Mouse (Mus musculus): ENCODE measurements around the gene Dtnbp1. TPM values are rescaled to one million over a fixed set of nuclear protein-coding genes. Genes with fewer than 3 reads are reported as not detected.
A peak's percentile ranks its signal among the peaks of the same experiment; 100 is the strongest.

The Dtnbp1 gene
- polyA plus RNA-seq, 1 experiment: 109 TPM

DNA sequence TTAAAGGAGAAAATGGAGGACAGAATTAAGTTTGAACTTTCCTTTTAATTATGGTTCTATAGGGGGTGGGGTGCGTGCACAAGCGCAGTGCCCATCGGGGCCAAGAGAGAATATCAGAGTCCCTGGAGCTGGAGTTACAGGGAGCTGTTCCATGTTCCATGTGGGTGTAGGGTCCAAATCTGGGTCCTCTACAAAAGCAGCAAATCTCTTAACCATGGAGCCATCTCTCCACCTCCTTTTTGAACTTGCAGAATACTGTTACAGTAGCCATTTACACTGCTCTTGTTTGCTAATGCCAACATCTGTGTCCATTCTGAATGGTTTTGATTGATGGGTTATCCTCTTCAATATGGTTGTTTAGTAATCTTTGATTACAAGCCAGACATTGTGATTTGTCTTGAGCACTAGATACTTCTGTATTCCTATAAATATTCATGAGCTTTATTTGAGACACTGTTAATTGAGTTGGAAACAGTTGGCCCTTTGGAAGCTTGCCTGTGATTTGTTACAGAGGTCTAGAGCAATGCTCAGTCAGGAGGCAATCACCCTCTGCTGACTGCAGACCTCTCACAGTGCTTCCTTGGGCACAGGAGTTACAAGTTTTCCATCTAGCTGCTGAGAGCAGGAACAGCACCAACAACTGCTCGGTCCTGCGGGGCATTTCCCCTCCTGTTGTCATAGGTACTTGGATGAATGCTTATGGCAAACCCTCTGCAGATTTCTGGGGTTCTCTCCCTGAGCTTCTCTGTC lies 41.2 kb downstream of the Dtnbp1 start:
- H3K27me3 ChIP-seq (ENCODE audit: control insufficient read depth, insufficient read depth, low read length): no peaks in the 10 kb centered on the region
- DNase-seq: peak in 1 of 2 experiments; percentile 35
- TF ChIP-seq CTCF (IDR thresholded peaks at IDR 0.05; ENCODE audit: borderline replicate concordance, insufficient read depth, low read depth, low read length): no peak
- TF ChIP-seq POLR2A (IDR thresholded peaks at IDR 0.05; ENCODE audit: borderline replicate concordance, insufficient read depth, low read length): no peak
- WGBS: 52% methylated on average over 5 of the region's 5 CpGs
- H3K27ac ChIP-seq (ENCODE audit: insufficient read depth, low read length): no peak overlapping the region
- no peak overlapping the region for H3K4me3 ChIP-seq (replicated peaks; ENCODE audit: insufficient read depth, low read depth, low read length)
- peaks cover 5% of the 10 kb centered on the region for H3K4me1 ChIP-seq (ENCODE audit: control insufficient read depth, insufficient read depth, low read length)

DNA sequence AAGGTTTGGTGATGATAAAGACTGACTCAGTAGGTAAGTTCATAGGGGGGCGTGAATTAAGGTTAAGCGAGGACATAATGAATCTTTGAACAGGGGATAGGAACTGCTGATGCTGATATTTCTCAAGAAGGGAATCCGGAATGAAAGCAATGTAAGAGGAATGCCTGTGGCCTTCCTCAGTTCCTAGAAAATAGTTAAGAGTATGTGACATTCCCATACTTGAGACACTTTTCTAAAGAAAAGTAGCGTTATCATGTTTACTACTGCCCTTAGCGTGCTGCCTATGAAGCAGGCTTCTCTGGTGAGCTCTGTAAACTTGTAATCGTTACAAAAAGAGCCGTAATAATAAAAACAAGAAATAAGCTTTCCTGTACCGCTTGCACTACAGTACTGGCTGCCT lies 44.9 kb downstream of the Dtnbp1 start:
- Histone ChIP-seq H3K27me3 (ENCODE audit: control insufficient read depth, insufficient read depth, low read length) (no peaks in the 10 kb centered on the region), H3K4me3 (replicated peaks; ENCODE audit: insufficient read depth, low read depth, low read length) (no peak overlapping the region), H3K27ac (ENCODE audit: insufficient read depth, low read length) (no peak overlapping the region), H3K4me1 (ENCODE audit: control insufficient read depth, insufficient read depth, low read length) (peaks cover 7% of the 10 kb centered on the region)
- 97% methylated on average over 8 of the region's 8 CpGs for WGBS
- DNase-seq: no peak
- TF ChIP-seq CTCF (IDR thresholded peaks at IDR 0.05; ENCODE audit: borderline replicate concordance, insufficient read depth, low read depth, low read length) (no peak), POLR2A (IDR thresholded peaks at IDR 0.05; ENCODE audit: borderline replicate concordance, insufficient read depth, low read length) (no peak)

DNA sequence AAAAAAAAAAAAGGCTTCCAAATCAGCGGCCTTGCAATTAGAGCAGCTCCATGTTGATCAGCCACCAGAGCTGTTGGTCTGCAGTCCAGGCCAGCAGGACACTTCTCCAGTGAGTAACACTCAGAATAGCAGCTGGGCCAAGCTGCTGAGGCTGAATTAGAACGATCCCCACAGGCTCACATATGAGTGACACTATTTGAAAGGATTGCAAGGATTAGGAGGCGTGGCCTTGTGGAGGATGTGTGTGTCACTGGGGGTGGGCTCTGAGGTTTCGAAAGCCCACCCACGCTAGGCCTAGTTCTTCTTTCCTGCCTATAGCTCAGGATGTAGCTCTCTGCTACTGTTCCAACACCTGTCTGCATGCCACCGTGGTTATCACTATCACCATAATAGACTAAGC lies 46.2 kb downstream of the Dtnbp1 start:
- no peaks in the 10 kb centered on the region for H3K27me3 ChIP-seq (ENCODE audit: control insufficient read depth, insufficient read depth, low read length)
- 93% methylated on average over 6 of the region's 6 CpGs for WGBS
- no peak for TF ChIP-seq CTCF (IDR thresholded peaks at IDR 0.05; ENCODE audit: borderline replicate concordance, insufficient read depth, low read depth, low read length)
- TF ChIP-seq POLR2A (IDR thresholded peaks at IDR 0.05; ENCODE audit: borderline replicate concordance, insufficient read depth, low read length): no peak
- H3K4me3 ChIP-seq (replicated peaks; ENCODE audit: insufficient read depth, low read depth, low read length): no peak overlapping the region
- H3K27ac ChIP-seq (ENCODE audit: insufficient read depth, low read length): no peak overlapping the region
- H3K4me1 ChIP-seq (ENCODE audit: control insufficient read depth, insufficient read depth, low read length): peaks cover 2% of the 10 kb centered on the region; the same call in 1 of the 2 replicates
- no peak for DNase-seq

DNA sequence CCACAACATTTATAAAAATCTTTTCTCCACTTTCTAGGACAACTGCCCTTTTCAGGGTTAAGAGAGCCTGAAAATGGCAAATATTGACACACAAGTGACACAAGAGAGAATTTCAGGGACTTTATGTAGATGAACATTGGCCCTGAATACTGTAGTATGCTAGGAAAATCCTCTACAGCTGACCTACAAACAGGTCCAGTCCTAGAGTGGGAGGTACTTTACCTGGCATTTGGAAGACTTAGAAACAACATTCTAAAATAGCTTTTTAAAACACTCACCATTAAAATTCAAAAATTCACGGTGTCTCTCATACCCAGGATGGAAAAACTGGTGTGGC lies 47.7 kb downstream of the Dtnbp1 start:
- 98% methylated on average over 1 of the region's 1 CpGs for WGBS
- no peak for TF ChIP-seq CTCF (IDR thresholded peaks at IDR 0.05; ENCODE audit: borderline replicate concordance, insufficient read depth, low read depth, low read length)
- TF ChIP-seq POLR2A (IDR thresholded peaks at IDR 0.05; ENCODE audit: borderline replicate concordance, insufficient read depth, low read length): no peak
- H3K27me3 ChIP-seq (ENCODE audit: control insufficient read depth, insufficient read depth, low read length): no peaks in the 10 kb centered on the region

DNA sequence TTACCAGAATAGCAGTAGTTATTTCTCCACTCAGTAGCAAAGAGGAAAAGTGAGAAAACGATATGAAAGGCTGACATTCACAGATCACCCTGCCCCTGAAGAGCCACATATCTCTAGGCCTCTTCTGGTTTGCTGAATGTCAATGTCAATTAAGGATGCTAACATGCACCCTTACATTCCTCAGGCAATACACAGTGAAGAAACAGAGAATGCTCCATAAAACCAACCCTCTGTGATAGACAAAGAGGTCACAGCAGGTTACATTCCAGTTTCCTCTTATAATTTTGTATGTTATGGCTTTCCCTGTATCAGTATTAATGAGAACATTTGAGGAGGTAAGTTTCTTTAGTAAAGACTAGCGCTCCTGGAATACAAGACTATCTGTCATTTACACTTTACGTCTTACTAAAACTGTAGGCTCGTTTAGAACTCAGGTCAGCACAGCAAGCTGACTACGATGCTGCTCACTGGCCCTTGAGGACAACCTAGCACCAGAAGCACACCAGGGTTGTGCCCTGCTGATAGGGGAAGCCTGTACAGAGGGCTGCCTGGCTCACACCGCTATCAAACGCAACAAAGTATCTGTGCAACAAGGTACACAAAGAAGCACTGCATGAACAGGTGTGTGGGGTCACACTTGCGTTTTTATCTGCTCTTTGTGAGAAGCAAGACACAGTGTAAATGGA lies 48.3 kb downstream of the Dtnbp1 start:
- H3K4me3 ChIP-seq (replicated peaks; ENCODE audit: insufficient read depth, low read depth, low read length): no peak overlapping the region
- H3K27me3 ChIP-seq (ENCODE audit: control insufficient read depth, insufficient read depth, low read length): no peaks in the 10 kb centered on the region
- 83% methylated on average over 8 of the region's 8 CpGs for WGBS
- H3K4me1 ChIP-seq (ENCODE audit: control insufficient read depth, insufficient read depth, low read length): peaks cover 2% of the 10 kb centered on the region; the same call in 1 of the 2 replicates
- no peak overlapping the region for H3K27ac ChIP-seq (ENCODE audit: insufficient read depth, low read length)
- TF ChIP-seq POLR2A (IDR thresholded peaks at IDR 0.05; ENCODE audit: borderline replicate concordance, insufficient read depth, low read length) (no peak), CTCF (IDR thresholded peaks at IDR 0.05; ENCODE audit: borderline replicate concordance, insufficient read depth, low read depth, low read length) (no peak)
- DNase-seq: no peak

More for the DNA sequence above, 47.7 kb downstream of the Dtnbp1 start:
- H3K27ac ChIP-seq (ENCODE audit: insufficient read depth, low read length): no peak overlapping the region
- H3K4me3 ChIP-seq (replicated peaks; ENCODE audit: insufficient read depth, low read depth, low read length): no peak overlapping the region
- H3K4me1 ChIP-seq (ENCODE audit: control insufficient read depth, insufficient read depth, low read length): peaks cover 2% of the 10 kb centered on the region; the same call in 1 of the 2 replicates
- DNase-seq: no peak

DNA sequence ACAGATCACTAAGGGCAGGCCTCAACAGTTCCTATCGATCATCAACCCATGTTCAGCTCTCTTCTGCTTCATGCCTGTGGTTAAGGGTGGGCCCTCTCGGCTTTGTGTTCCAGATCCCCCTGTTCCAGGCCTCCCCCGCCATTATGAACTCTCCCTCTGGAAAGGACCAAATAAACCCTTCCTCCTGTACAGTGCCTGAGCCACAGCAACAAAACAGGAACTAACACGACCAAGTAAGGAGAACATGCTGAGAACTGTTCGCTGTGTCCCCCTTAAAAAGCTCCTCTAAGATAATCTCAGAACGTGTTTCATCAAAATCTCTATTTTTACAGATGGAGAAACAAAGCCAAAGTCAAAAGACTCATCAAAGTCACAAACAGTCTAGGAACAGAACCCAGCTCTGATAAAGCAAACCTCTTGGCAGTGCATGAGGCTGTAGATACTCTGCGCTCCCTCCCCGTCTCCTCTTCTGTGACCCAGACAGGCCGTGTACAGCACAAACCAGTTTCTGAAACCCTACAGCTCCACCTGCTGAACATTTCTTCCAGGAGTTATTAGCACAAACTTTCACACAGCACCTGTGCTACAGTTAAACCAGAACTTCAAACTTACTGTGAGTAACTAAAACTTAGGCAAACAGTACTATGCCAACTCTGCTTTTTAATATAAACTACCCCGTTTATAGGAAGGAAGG lies 49.4 kb downstream of the Dtnbp1 start:
- Histone ChIP-seq H3K27me3 (ENCODE audit: control insufficient read depth, insufficient read depth, low read length) (no peaks in the 10 kb centered on the region), H3K4me1 (ENCODE audit: control insufficient read depth, insufficient read depth, low read length) (peaks cover 2% of the 10 kb centered on the region), H3K27ac (ENCODE audit: insufficient read depth, low read length) (no peak overlapping the region), H3K4me3 (replicated peaks; ENCODE audit: insufficient read depth, low read depth, low read length) (no peak overlapping the region)
- no peak for TF ChIP-seq POLR2A (IDR thresholded peaks at IDR 0.05; ENCODE audit: borderline replicate concordance, insufficient read depth, low read length)
- peak; percentile 50 for TF ChIP-seq CTCF (IDR thresholded peaks at IDR 0.05; ENCODE audit: borderline replicate concordance, insufficient read depth, low read depth, low read length)
- peak in 1 of 2 experiments; percentile 42 for DNase-seq
- 75% methylated on average over 10 of the region's 10 CpGs for WGBS

DNA sequence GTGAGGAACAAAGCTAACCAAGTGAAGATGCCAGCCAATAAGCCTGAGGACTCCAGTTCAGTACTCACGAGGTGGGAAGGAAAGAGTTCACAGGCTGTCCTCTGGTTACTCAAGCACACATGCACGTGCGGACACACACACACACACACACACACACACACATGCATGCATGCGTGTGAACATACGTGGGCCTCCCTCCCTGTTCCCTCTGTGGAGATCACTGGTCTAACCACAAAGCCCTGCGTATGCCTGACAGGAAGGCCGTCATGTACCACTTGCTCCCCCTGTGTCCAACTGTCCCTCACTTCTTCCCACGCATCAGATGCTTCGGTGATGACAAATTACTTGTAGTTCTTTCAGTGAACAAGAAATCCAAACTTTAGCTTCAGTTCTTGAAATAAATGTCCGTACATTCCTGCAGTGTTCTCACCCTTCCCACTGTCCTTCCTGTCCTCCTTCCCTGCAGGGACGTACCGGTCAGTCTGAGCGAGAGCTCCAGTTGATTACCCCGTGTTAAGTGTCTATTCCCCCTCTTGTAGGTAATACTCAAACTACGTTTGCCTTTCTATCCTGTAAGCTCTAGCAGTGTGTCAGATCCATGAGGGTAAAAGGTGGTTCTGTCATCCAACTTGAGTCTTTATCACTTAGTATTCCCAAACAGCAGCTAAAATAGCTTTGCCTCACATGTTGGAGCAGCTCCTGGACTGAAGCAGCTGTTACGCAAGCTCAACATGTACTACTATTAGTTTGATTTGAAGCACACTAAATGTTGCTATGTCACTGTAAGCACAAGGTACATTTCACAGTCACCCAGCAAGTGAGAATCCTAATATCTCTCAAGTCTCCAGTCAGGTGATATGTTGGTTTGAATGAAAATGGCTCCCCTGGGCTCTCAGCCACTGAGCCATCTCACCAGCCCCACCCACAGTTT lies 53.4 kb downstream of the Dtnbp1 start:
- Histone ChIP-seq H3K4me3 (replicated peaks; ENCODE audit: insufficient read depth, low read depth, low read length) (no peak overlapping the region), H3K27me3 (ENCODE audit: control insufficient read depth, insufficient read depth, low read length) (no peaks in the 10 kb centered on the region), H3K4me1 (ENCODE audit: control insufficient read depth, insufficient read depth, low read length) (peaks cover 2% of the 10 kb centered on the region), H3K27ac (ENCODE audit: insufficient read depth, low read length) (no peak overlapping the region)
- TF ChIP-seq POLR2A (IDR thresholded peaks at IDR 0.05; ENCODE audit: borderline replicate concordance, insufficient read depth, low read length): no peak
- no peak for TF ChIP-seq CTCF (IDR thresholded peaks at IDR 0.05; ENCODE audit: borderline replicate concordance, insufficient read depth, low read depth, low read length)
- 92% methylated on average over 16 of the region's 16 CpGs for WGBS
- no peak for DNase-seq

Measured in cerebellum, adult 2 months (tissue).